Mouse (Mus musculus) stomach, postnatal 0 days (tissue): ENCODE measurements around the gene Lgals4.

Experiments used
- CTCF ChIP-seq: IDR thresholded peaks from 2 replicates; pipeline ENCODE4 v1.5.1; 2016; ENCODE audit warnings: antibody characterized with exemption, low read depth, mild to moderate bottlenecking, moderate library complexity
- EP300 ChIP-seq: optimal IDR thresholded peaks from 2 replicates; pipeline ENCODE3; 2016; ENCODE audit warnings: antibody characterized with exemption

DNA sequence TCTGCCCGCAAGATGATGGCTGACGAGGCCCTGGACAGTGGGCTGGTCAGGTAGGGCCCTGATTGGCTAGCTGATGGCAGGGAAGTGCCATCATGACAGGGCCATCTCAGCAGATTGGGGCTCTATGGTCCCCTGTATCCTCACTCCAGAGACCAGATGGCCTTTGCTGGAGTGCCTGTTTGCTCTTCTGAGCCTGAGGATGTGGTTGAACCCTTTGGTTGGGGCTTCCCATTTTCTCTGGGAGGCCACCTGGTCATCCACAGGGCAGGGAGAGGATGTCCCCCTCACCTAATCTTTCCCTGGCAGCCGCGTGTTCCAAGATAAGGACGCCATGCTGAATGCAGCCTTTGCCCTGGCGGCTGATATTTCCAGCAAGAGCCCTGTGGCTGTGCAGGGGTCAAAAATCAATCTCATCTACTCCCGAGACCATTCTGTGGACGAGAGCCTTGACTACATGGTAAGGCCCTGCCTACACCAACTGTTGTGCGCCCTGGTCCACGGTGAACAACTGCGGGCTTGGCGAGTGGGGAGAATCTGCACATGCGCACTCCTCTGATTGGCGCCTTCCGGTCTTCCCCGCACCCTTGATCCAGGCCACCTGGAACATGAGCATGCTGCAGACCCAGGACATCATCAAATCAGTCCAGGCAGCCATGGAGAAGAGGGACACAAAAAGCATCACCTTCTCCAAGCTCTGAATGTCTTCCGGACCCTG is 2.1 kb upstream of the Lgals4 start:
- TF ChIP-seq CTCF (no peak), EP300 (no peak)
